Mouse (Mus musculus): ENCODE results near the gene Kansl1l. TPM values are rescaled to one million over a fixed set of nuclear protein-coding genes. Genes with fewer than 3 reads are reported as not detected.

Kansl1l gene
- 13.1 TPM for total RNA-seq (2023)

GRCm38 (mm10) chr1:66817453-66817839, at the start of gene Kansl1l:
Gene Kansl1l (minus strand): TSS chr1:66817562.

GRCm38 (mm10) chr1:66862712-66863511, 45.5 kb upstream of the Kansl1l start, which contains the start of gene Acadl:
Gene Acadl (minus strand): TSS chr1:66863277.

GRCm38 (mm10) chr1:66700693-66701575, 116.4 kb downstream of the Kansl1l start, which contains the start of gene Rpe:
Gene Rpe (plus strand): TSS chr1:66700831.

Other genes starting within 250 kb of the Kansl1l start
- 43.5 TPM for gene Rpe, start 116.7 kb downstream of the Kansl1l start, total RNA-seq (2023)
- gene Acadl, start 45.7 kb upstream of the Kansl1l start, total RNA-seq (2023): 35.6 TPM
- gene Myl1, start 127.8 kb upstream of the Kansl1l start, total RNA-seq (2023): not detected
- 29.7 TPM for gene Lancl1, start 221.3 kb upstream of the Kansl1l start, total RNA-seq (2023)

All from CD4-positive naive resting alpha-beta T cell, adult 76 days (primary cell).